Mouse (Mus musculus): ENCODE data around the gene Foxk1. TPM values are rescaled to one million over a fixed set of nuclear protein-coding genes. Genes with fewer than 3 reads are reported as not detected.

The Foxk1 gene
- polyA plus RNA-seq, 1 experiment from 2014 or later: 4.3 TPM

DNA sequence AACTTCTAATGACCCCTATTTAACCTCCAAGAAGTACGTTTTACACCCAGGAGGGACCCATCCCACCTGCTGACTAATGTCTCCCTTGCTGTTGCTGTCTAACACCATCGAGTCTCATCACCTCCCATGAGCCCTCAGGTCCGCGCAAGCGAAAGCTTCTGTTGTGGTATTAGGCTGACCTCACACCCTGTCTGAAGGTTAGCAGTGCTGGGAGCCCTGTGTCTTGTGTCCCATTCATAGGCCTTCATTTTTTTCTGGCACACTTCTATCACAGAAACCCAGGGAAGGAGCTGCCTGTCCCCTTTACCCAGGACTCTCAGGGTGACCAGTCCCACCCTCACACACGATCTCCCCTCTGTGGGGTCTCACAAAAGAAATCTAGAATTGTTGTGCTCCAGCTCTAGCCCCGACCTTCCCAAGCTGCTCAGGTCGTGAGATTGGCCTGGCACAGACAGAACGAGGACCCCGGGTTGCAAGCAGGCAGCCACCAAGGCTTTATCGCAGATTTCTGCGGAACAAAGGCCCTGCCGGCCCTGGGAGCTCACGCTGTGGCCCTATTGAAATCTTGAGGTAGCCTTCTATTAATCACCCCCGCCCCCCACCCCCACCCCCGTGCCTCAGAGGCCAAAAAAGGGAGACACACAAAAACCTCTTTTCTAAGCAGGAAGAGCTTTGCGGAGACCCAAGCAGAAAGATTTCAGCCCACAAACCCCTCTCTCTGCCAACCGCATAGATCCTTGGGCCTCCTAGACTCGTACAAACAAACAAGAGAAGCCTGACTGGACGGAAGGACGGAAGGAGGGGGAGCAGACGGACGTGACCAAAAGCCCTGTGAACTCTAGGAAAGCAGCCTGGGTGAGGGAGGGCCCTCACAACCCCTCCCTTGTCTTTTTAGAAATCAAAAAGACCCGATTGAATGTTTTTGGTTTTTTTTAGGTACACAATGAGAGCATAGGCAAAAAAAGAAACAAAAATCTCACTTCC lies 29.8 kb upstream of the Foxk1 start:
- Histone ChIP-seq H3K27me3 (replicated peaks) (no peaks in the 10 kb centered on the region), H3K36me3 (0 out of 2 replicates have a peak, but pooled peaks cover 3% of the 10 kb centered on the region), H3K4me3 (no peak overlapping the region), H3K9me3 (peaks cover 3% of the 10 kb centered on the region; the same call in 1 of the 2 replicates), H3K9ac (peak overlapping the region; percentile 74), H3K27ac (replicated peaks) (peak overlapping the region; percentile 77), H3K4me1 (peaks cover 23% of the 10 kb centered on the region), H3K4me2 (peak overlapping the region; percentile 43)
- no peak for ATAC-seq (ENCODE audit: extremely low read depth, insufficient number of reproducible peaks, low FRiP score, low TSS enrichment)
- WGBS: 16% methylated on average over 24 of the region's 24 CpGs

DNA sequence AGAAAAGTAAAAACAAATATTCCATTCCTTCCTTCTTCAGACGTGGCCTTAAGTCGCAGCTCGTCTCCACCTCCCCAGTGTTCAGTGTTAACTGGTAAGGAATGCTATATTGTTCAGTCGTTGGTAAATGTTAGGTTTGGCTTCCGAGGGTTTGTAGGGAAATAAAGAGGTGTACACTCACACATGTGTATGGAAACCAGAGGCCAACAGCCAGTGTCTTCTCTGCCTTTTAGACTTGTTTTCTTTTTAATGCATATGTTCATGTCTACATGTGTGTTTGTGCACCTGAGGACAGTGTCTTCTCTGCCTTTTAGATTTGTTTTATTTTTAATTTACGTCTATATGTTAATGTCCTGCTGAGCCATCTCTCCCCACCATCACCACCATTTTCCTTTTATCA lies 29.1 kb upstream of the Foxk1 start:
- peaks cover 3% of the 10 kb centered on the region; the same call in 1 of the 2 replicates for H3K9me3 ChIP-seq
- H3K4me3 ChIP-seq: no peak overlapping the region
- 0 out of 2 replicates have a peak, but pooled peaks cover 3% of the 10 kb centered on the region for H3K36me3 ChIP-seq
- no peak for ATAC-seq (ENCODE audit: extremely low read depth, insufficient number of reproducible peaks, low FRiP score, low TSS enrichment)
- no peak overlapping the region; the same call in 1 of the 2 replicates for H3K9ac ChIP-seq
- no peak overlapping the region; the same call in 1 of the 2 replicates for H3K4me2 ChIP-seq
- no peaks in the 10 kb centered on the region for H3K27me3 ChIP-seq (replicated peaks)
- WGBS: 60% methylated on average over 6 of the region's 6 CpGs
- H3K27ac ChIP-seq (replicated peaks): peak overlapping the region; percentile 42; the same call in 1 of the 2 replicates
- H3K4me1 ChIP-seq: peaks cover 18% of the 10 kb centered on the region

DNA sequence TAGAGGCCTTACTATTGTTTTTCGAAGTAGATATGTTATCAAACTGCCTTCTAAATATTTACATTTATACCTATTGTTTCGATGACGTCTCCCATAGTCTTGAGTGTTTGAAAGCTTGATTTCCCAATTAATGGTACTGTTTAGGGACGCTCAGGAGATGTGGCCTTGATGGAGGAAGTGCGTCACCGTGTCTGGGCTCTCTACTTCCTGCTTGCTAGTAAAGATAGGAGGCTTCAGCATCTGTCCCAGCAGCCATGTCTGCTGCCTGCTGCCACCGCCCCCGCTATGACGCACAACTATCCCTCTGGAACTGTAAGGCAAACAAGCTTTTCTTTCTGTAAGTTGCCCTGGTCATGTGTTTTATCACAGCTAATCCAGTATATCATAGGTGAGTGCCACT lies 27.0 kb upstream of the Foxk1 start:
- H3K4me1 ChIP-seq: peaks cover 12% of the 10 kb centered on the region
- WGBS: 76% methylated on average over 9 of the region's 9 CpGs

DNA sequence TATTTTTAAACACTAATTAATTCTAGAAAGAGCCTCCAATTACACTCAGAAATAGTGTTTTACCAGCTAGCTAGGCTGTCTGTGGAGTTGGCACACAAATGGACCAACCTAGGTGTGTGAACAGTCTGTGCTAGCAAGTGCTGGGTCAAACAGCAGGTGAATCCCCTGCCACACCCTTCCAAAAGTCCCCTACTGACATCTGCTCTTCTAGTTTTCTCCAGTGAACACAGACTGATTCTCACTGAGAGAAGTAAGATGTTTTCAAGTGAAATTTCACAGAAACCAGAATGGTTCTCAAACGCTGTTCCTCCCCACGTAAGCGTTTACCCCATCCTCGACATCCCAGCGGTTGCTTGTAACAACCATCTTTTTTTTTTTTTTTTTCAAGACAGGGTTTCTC lies 25.7 kb upstream of the Foxk1 start:
- H3K27ac ChIP-seq (replicated peaks): no peak overlapping the region
- ATAC-seq (ENCODE audit: extremely low read depth, insufficient number of reproducible peaks, low FRiP score, low TSS enrichment): no peak
- H3K27me3 ChIP-seq (replicated peaks): no peaks in the 10 kb centered on the region
- peaks cover 12% of the 10 kb centered on the region for H3K4me1 ChIP-seq
- H3K4me2 ChIP-seq: no peak overlapping the region
- no peaks in the 10 kb centered on the region for H3K36me3 ChIP-seq
- 93% methylated on average over 5 of the region's 5 CpGs for WGBS
- no peak overlapping the region for H3K4me3 ChIP-seq
- peaks cover 3% of the 10 kb centered on the region; the same call in 1 of the 2 replicates for H3K9me3 ChIP-seq
- H3K9ac ChIP-seq: no peak overlapping the region

More for the DNA sequence above, 27.0 kb upstream of the Foxk1 start:
- Histone ChIP-seq H3K4me2 (no peak overlapping the region), H3K9me3 (peaks cover 3% of the 10 kb centered on the region; the same call in 1 of the 2 replicates), H3K27me3 (replicated peaks) (no peaks in the 10 kb centered on the region), H3K4me3 (no peak overlapping the region), H3K9ac (no peak overlapping the region), H3K36me3 (0 out of 2 replicates have a peak, but pooled peaks cover 3% of the 10 kb centered on the region), H3K27ac (replicated peaks) (no peak overlapping the region)
- no peak for ATAC-seq (ENCODE audit: extremely low read depth, insufficient number of reproducible peaks, low FRiP score, low TSS enrichment)

DNA sequence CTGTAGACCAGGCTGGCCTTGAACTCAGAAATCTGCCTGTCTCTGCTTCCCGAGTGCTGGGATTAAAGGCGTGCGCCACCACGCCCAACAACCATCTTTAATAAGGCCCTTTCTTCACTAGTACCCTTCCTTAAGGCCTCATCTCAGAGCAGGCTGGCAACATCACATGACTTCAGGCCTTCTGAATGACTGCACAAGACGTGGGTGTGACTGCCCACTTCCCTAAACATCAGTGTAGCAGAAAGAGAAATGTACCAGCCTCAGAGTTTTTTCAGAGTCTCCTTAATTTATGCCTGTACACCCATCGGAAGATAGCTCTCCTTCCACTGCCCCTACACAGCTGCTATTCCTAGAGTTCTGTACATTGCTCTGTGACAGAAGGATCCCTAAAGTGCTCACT lies 25.2 kb upstream of the Foxk1 start:
- Histone ChIP-seq H3K9me3 (peaks cover 3% of the 10 kb centered on the region; the same call in 1 of the 2 replicates), H3K4me1 (peaks cover 11% of the 10 kb centered on the region), H3K27ac (replicated peaks) (no peak overlapping the region), H3K4me3 (no peak overlapping the region), H3K27me3 (replicated peaks) (no peaks in the 10 kb centered on the region), H3K4me2 (no peak overlapping the region), H3K9ac (no peak overlapping the region), H3K36me3 (no peaks in the 10 kb centered on the region)
- WGBS: 82% methylated on average over 6 of the region's 6 CpGs
- no peak for ATAC-seq (ENCODE audit: extremely low read depth, insufficient number of reproducible peaks, low FRiP score, low TSS enrichment)

DNA sequence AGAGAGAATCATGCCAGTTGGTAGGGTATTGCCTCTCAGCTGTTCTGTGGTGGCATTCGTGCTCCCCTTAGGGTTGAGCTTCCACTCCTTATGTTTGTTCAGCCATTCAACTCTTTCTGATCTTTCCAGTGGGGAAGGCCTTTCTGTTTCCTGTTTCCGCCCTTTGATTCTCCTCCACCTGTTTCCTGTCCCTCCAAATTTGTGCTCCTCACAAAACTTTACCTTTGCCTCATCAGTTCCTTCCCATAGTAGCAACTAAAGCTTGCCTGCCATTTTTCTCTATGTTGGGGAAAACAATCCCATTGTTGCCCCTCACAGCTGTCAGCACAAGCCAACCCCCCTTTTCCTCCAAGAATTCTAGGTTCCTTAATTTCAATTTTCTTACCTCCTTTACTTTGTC lies 23.2 kb upstream of the Foxk1 start:
- Histone ChIP-seq H3K4me3 (no peak overlapping the region), H3K4me2 (no peak overlapping the region), H3K9me3 (peaks cover 3% of the 10 kb centered on the region; the same call in 1 of the 2 replicates), H3K27me3 (replicated peaks) (no peaks in the 10 kb centered on the region), H3K4me1 (0 out of 2 replicates have a peak, but pooled peaks cover 3% of the 10 kb centered on the region), H3K36me3 (no peaks in the 10 kb centered on the region), H3K27ac (replicated peaks) (no peak overlapping the region), H3K9ac (no peak overlapping the region)
- 61% methylated on average over 2 of the region's 2 CpGs for WGBS
- no peak for ATAC-seq (ENCODE audit: extremely low read depth, insufficient number of reproducible peaks, low FRiP score, low TSS enrichment)

DNA sequence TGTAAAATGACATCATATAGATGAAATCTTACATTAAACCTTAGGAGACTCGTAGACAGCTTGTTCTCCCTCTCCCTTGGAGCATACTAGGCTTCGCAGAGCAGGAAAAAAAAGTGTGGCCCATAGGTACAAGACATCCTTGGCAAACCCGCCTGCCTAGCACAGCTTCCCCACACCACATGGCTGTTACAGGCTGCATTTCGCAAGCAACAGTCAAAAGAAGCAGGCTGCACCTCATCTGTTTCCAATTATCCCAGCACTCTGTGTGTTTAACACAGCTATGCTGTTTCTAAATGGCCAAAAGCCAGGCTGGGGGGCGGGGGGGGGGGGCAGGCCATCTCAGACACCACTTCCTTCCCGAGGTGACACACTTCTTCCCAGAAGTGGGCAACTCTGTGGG lies 20.8 kb upstream of the Foxk1 start:
- H3K4me2 ChIP-seq: no peak overlapping the region
- WGBS: 43% methylated on average over 6 of the region's 6 CpGs
- no peak for ATAC-seq (ENCODE audit: extremely low read depth, insufficient number of reproducible peaks, low FRiP score, low TSS enrichment)
- H3K9me3 ChIP-seq: no peaks in the 10 kb centered on the region
- no peaks in the 10 kb centered on the region for H3K27me3 ChIP-seq (replicated peaks)
- no peak overlapping the region for H3K9ac ChIP-seq
- peaks cover 7% of the 10 kb centered on the region; the same call in 1 of the 2 replicates for H3K4me1 ChIP-seq
- H3K36me3 ChIP-seq: no peaks in the 10 kb centered on the region
- no peak overlapping the region for H3K4me3 ChIP-seq
- H3K27ac ChIP-seq (replicated peaks): 0 out of 2 replicates have a peak overlapping the region, but pooled peaks have one; percentile 2

DNA sequence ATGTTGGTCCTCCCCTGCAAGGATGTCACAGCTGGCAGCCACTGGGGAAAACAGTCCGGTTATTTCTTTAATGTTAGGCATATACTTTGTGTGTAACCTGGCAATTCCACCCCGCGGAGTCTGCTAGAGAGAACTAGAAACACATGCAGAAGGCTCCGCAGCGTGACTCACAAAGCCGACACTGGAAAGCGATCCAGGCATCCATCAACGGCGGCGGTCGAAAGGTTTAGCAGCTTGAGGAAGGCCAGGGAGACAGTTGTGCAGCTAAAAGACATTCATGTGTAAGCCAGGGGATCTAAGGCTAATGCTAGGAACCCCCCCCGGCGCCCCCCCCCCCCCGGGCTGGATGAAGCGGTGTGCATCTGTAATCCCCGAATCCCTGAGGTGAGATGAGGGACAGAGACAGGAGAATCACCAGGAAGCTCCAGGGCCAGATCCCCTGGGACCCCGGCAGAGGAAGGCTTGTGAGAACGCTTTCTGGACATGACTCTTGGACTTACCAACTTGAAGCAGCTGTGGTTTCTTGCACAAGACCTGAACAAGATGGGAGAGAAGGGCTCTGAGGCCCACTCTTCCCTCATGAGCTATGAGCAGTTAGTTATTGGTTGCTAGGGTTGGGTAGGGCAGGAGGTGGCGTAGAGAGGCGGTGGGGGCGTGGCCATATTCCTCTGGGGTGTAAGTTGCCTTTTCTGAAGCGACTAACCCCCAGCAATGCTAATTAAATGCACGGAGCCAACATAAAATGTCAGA lies 16.2 kb upstream of the Foxk1 start:
- Histone ChIP-seq H3K4me3 (no peak overlapping the region), H3K27ac (replicated peaks) (peak overlapping the region; percentile 61), H3K36me3 (no peaks in the 10 kb centered on the region), H3K4me1 (peaks cover 23% of the 10 kb centered on the region), H3K9me3 (no peaks in the 10 kb centered on the region), H3K9ac (peak overlapping the region; percentile 40; the same call in 1 of the 2 replicates), H3K4me2 (peak overlapping the region; percentile 25; the same call in 1 of the 2 replicates), H3K27me3 (replicated peaks) (no peaks in the 10 kb centered on the region)
- WGBS: 42% methylated on average over 23 of the region's 23 CpGs
- no peak for ATAC-seq (ENCODE audit: extremely low read depth, insufficient number of reproducible peaks, low FRiP score, low TSS enrichment)

DNA sequence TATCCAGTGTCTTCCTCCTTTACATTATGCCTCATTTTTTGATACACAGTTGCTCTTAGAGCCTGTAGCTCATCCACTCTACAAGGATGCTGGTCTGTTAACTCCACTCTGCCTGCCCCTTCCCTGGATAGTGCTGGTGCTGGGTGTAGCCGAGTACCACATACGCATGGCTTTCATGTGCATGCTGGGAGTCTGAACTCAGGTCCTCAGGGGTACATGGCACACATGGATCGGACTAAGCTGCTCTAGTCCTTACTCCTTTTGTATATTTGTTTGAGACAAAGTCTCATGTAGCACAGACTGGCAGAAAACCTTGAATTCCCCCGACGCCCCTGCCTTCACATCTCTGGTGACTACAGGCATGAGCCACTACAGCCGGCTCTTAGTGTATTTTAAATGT lies 15.0 kb upstream of the Foxk1 start:
- H3K27ac ChIP-seq (replicated peaks): peak overlapping the region; percentile 70
- no peak overlapping the region for H3K4me3 ChIP-seq
- no peak for ATAC-seq (ENCODE audit: extremely low read depth, insufficient number of reproducible peaks, low FRiP score, low TSS enrichment)
- no peaks in the 10 kb centered on the region for H3K36me3 ChIP-seq
- H3K4me2 ChIP-seq: peak overlapping the region; percentile 45
- peak overlapping the region; percentile 47 for H3K9ac ChIP-seq
- H3K9me3 ChIP-seq: no peaks in the 10 kb centered on the region
- 67% methylated on average over 6 of the region's 6 CpGs for WGBS
- H3K27me3 ChIP-seq (replicated peaks): no peaks in the 10 kb centered on the region
- H3K4me1 ChIP-seq: peaks cover 26% of the 10 kb centered on the region

DNA sequence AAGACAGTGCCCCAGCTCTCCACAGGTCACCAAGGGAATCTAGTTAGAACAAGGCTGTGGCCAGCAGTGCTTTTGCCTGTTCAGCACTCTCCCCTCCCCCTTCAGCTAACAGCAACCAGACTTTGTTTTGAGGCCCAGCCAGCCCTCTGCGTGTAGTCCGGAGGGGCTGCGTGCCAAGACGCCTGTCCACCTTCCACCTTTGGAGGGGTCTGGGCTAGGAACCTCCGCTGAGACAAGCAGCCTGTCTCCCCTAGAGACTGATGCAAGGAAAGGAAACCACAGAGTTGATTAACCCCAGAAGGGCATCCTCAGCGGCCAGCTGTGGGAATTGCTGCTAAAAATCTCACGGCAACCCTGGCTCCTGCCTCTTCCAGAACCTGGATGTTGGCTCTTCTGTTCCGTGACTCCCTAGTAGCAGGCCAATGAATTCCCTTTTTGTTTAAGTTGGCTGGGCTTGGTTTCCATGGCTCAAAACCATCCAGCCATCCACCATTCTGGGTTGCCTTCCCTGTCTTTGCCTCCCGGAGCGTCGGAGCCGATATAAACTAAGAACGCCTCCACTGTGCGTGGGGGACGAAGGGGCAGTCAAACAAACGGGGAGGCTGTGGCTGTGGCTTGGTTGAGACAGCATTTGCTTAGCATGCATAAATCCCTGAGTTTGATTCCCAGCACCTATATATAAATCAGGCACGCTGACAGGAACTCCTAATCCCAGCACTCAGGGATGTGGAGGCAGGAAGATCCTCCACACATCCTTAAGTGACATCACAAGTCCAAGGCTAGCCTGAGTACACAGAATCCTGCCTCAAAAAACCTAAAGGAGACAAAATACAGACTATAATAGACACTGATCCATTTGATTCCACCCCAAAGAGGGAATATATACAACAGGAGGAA lies 14.3 kb upstream of the Foxk1 start:
- 46% methylated on average over 17 of the region's 17 CpGs for WGBS
- peak overlapping the region; percentile 70 for H3K27ac ChIP-seq (replicated peaks)

More for the DNA sequence above, 14.3 kb upstream of the Foxk1 start:
- peak overlapping the region; percentile 45 for H3K4me2 ChIP-seq
- peak overlapping the region; percentile 13; the same call in 1 of the 2 replicates for H3K4me3 ChIP-seq
- H3K9ac ChIP-seq: peak overlapping the region; percentile 47
- H3K36me3 ChIP-seq: no peaks in the 10 kb centered on the region
- no peak for ATAC-seq (ENCODE audit: extremely low read depth, insufficient number of reproducible peaks, low FRiP score, low TSS enrichment)
- no peaks in the 10 kb centered on the region for H3K9me3 ChIP-seq
- peaks cover 33% of the 10 kb centered on the region for H3K4me1 ChIP-seq
- no peaks in the 10 kb centered on the region for H3K27me3 ChIP-seq (replicated peaks)

Measured in heart, embryonic 13.5 days (tissue).